Mouse (Mus musculus) cerebellum, adult 8-10 months (tissue): ENCODE data around the gene Rptor.

Source experiments
- DNase-seq: peaks from one replicate; pipeline ENCODE4 v3.0.0; 2022

Gene Rptor

DNA sequence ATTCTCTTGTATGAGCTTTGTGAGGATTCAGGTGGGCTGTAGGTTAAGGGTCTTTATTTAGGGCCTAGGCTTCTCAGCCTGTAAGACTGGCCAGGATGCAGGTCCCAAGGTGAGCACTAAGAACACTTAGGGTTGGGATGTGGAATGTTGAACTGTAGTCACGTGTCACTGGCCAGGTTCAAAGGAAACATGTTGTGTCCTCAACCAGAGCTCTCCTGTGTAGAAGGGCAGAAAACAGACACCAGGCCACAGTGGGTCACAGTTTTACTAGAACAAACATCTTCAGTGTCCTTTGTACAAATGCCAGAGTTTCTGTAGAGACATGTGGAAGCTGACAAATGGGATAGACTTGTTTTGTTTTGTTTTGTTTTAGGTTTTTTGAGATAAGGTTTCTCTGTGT lies 138.7 kb downstream of the Rptor start:
- DNase-seq: no peak

DNA sequence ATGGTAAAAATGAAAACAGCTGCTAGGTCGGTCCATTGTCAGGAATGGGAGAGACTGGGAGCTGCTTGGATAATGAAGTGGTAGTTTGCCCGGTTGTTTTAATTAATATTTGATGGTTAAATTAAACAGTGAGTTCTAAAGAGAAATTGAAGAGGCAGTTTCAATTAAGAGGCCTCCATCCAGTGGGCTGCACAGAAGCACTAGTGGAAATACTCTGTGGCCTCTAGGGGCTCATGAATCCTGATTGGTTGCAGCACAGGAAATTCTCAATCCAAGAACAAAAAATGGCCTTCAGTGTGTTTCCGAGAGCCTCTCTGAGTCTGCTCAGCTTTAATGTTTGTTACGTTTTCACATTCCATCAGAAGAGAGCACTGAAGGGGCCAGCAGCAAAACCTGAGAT lies 141.7 kb downstream of the Rptor start:
- no peak for DNase-seq

DNA sequence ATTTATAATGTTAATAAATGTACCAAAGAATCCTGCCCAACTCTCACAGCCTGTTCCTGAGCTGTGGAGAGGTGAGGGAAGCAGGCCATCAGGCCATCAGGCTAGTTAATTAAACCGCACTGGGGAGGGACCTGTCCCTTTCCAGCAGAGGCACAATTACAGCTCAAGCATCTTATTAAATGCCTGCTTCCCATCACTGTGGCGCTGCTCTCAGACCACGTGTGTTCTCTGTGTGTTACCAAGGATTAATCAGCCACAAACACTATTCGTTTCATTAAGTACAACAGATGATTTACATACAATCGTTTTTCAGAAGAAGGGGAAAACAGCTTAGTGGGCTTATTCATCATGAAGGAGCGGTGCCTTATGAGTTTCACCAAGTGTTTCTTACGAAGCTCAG lies 142.6 kb downstream of the Rptor start:
- no peak for DNase-seq

DNA sequence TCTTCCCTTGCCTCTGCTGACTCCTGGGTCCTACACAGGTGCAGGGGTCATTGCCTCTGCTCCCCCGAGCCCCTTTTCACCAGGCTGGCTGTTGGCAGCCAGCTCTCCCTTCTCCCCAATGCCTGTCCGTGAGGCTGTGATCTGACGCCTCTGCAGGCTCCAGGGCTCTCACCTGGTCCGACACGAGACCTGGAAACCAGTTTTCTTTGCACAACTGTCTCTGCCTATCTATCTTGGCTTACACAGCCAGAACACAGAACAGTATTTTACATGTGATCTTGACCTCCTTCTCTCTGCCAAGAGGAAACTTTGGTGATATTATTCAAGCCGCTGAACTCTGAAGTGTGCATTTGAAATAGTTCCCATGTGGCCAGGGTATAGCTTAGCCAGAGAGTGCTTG lies 151.8 kb downstream of the Rptor start:
- DNase-seq: no peak

DNA sequence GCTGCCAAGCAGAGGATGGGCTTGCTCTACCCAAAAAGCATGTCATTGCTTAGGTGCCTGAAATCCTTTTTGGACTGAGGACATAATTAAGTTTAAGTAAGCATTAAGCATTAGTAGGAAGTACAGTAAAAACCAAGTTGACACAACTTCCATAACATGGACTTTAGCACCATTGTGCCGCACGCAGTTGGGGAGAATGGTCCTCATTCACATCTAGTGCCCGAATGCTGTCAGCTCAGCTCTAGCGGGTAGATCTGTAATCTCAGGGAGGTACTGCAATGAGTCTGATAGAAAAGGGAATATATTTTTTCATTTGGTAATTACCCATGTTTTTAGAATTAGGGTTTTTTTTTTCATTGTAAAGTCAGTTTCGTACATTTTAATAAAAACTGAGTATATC lies 155.5 kb downstream of the Rptor start:
- no peak for DNase-seq

DNA sequence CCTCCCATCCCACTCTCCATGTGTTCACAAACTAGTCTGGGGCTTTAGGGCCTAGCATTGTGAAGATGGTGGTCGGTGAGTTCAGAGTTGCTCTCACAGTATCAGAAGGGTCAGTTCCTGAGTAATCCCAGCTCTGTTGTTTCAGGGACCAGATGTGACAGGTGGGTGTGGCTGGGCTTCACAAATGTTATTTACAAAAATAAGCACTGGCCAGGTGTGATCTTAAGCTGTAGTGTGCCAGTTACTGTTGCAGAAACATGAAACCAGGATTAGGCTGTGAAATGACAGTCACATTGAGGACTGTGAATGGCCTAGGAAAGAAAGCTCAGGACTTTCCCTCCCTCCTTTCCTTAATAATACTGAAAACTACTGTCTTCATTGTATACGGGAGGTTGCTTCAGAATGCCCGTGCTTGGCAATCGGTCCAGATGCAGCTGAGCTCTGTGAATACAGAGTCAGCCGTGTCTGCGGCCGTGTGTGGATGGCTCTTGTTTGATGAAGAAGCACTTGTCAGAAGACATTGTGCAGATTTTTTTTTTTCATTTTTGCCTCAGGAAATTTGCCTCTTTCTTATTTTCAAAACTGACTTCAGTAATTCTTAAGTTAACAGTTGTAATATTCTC lies 156.1 kb downstream of the Rptor start:
- DNase-seq: no peak

DNA sequence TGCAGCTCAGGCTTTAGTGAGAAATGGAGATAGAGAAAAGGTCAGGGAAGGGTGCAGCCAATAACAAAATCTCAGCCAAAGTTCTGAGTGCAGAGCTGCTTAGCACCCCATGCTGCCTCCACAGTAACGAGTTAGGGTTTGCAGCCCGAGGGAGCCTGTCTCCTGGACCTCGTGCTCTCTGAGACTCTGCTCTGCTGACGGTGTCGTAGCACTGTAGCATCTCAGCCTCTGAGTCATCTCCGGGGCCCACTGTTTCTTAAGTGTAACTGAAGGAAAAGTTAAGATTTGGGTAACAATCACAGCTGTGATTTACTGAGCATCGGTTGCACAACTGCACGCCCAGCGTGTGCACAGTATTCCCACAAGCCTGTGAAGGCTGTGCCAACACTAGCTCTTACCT lies 160.2 kb downstream of the Rptor start:
- DNase-seq: no peak

DNA sequence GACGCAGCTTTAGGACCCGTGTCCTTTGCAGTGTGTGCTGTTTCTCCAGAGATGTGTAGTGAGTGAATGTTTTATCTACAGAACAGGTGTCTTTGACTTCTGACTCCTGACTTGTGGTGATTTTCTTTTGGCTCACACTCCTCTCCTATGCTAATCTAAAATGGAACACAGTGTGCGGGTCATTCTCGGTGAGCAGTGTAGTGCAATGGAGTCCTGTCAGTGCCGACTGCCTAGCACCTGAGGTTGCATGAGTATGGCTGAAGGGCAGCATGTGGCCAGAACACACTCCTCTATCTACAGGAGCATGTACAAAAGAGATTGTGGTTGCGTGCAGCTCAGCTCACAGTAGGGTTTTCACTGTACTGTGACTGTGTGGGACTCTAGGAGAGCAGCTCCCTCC lies 163.3 kb downstream of the Rptor start:
- DNase-seq: no peak

DNA sequence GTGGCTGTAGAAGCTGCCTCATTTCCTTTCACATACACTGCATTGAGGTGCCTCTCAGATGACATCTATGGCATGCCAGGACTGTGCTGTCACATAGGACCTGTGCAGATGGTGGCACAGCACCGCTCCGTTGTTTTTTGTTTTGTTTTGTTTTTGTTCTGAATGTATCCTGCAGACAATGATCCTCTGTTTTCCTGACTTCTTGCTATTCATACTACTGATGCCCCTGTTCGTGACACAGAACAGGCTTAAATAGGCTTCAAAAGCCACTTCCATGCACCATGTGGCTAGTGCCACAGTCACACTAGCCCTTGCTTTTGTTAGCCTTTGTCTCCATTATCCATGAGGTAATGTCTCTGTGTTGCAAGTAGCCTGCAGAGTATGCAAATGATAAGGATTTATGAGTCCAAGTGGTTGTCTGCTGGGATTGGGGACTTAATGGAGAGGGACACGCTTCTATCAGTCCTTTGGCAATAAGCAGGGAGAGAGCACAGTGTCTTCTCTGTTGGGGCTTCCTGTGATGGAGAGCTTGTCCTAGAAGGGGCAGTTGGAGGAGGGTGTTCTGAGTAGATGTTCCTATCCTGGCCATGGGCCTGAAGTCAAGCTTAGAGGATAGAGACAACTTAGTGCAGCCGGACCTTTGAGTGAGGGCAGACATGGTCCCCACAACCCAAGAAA lies 164.2 kb downstream of the Rptor start:
- peak; percentile 58 for DNase-seq

DNA sequence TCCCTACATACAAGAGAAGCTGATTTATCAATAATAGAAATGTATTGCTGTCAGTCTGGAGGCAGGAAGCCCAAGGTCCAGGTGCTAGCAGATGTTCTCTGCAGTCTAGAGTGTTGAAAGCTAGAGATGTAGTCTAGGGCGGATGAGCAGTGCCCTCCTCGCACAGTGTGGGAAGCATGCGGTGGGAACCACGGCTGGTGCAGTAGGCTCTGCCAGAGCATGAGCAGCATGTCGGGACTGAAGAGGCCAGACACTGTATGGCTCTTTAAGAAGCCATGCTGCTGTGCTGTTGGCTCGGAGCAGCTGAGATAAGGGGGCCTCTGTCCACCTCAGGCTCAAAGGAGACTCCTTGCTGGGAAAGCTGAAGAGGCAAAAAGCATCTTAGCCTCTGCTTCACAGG lies 164.8 kb downstream of the Rptor start:
- DNase-seq: no peak

DNA sequence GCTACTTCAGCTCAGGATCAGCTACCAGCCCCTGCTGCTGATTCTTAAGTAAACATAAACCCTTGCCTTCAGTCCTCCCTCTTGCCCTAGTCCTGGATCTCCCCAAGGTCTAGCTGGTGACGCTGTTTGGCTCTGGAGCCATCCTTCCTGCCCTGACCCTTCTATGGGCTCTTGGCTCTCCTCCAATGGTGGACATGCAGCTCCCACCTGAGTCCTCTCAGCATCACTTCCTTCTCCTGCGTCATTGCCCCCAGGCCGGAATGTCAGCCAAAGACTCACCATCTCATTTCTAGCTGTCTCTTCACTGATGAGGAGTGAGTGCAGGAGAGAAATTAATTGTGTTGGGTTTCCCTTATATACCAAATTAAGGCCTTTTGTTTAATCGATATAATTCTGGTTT lies 165.8 kb downstream of the Rptor start:
- DNase-seq: no peak

DNA sequence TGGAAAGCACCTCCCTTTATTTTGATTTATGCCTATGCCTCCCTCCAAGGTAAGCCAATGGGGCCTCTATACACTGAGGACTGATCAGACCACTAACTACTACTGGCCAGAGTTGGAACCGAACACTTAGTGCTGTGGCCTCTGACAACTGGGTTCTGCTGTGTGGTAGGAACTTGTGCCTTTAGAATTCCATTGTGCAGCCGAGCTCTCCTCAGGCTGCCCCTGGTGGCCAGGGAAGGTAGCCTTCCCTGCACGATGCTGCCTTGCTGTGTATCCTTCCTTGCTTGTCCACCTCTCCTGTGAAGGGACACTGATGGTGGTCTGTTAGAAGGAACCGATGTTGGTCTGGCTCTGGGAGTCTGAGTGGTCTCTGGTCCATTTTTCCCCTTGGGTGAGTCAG lies 167.0 kb downstream of the Rptor start:
- DNase-seq: no peak

DNA sequence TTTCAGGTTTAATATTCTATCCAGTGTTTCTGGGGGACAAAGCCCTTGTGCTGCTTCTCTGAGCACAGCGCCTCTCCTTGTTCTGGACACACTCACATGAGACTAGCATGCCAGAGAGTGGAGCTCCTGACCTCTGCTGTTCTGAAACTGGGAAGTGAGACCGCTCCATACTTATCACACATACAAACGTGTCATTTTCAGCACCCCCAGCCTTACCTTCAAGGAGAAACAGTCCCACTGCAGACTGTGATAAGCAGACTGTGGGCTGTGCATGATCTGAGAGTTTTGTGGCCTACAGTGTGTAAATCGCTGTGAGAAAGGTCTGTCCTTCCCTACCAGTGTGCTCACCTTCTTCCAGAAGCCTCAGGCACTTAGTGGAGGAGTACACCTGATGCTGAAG lies 168.3 kb downstream of the Rptor start:
- no peak for DNase-seq

DNA sequence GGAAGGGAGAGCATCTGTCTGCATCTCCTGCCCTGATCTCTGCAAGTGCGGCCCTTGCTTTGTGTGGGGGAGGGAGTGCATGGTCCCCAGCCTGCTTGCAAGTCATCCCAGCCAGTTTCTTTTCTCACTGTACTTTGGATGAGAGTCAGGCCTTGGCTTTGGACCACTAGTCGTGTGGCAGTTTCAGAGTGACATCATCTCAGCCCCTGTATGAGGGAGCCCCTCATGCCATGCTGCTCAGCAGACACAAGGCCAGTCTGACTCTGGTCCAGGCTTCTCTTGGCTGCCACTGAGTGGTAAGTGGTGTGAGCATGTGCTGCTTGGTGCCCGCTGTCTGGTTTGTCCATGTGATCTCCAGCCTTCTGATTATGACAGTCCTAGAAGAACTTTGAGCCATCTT lies 170.2 kb downstream of the Rptor start:
- peak; percentile 40 for DNase-seq

DNA sequence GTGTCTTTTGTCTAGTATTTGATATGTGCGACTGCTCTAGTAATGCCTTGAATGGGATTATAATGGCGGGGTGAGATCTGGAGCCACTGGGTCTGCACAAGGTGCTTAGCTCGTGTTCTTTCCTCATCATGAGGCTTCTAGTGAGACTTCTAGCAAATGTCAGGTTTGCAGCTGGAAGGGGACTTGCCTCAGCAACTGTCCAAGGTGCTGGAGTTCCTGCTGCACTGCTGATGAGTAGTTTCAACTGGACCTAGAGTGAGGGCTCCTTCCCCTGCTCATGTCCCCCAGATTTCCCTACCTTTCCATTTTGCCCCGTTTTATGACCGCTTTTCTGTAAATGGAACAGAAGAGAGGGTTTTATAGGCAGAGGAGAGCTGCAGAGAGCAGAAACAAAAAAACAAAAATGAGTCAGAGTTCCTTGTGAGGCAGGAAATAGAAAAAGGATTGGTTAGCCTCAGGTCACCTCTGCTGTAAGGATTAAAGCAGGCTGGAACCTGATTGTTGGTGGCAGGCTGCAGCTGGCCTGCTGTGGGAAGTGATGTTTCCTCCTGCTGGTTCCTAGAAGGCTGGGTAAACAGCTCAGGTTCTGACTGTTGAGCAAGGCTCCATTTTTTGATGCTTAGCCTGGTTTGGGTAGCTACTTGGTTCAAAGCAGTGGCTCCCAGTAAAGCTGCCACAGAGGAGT lies 172.5 kb downstream of the Rptor start:
- DNase-seq: no peak

DNA sequence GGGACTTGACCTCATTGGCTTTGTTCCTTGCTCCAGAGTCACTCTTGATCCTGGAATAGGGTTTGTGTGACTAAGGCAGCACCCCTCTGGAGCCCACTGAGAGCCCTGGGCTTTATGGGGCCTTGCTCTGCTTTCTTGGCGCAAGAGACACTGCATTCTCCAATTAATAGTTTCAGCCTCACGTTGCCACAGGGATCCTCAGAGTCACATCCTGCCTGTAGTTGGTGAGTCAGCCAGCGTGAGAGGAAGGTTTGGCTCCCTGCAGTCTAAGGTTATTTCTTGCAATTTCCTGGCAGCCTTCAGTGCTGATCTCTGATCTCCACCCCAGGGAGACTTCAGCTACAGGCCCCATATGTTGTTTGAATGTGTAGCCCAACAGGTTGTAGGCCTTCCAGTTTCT lies 174.5 kb downstream of the Rptor start:
- DNase-seq: peak; percentile 43

DNA sequence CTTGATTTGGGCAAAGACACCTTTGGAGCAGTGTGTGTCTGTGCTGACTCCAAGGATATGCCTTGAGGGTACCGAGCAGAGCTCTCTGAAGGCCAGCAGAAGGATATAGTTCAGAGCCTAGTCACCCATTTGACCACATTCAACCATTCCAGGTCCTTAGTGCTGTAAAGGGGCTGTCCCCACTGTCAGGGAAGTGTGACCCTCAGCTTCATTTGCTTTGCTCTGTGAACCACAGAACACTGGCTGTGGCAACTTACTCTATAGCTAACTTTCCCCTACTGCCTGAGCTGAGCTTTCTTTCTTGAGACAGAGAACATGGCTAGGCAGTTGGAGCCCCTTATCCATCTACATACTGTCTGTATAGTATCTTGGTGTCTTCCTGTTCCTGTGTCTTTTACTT lies 175.2 kb downstream of the Rptor start:
- no peak for DNase-seq

DNA sequence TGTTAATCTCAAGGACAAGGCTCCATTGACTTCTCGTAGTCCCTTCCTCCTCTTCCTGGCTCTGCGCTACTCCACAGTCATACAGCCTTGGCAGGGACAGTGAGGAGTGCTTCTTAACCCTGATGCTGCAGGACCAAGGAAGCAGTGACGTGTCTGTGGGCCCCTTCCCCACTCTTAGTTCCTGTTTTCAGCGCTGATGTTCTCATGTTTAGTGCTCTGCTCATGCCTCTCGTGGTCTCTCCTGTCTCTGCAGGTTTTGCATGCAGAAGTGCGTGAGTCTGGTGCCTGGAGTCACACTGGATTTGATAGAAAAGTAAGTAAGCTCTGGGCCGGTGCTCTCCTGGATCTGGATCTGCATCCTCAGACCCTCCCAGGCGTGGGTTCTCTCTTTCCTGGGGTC lies 177.6 kb downstream of the Rptor start:
- DNase-seq: no peak

DNA sequence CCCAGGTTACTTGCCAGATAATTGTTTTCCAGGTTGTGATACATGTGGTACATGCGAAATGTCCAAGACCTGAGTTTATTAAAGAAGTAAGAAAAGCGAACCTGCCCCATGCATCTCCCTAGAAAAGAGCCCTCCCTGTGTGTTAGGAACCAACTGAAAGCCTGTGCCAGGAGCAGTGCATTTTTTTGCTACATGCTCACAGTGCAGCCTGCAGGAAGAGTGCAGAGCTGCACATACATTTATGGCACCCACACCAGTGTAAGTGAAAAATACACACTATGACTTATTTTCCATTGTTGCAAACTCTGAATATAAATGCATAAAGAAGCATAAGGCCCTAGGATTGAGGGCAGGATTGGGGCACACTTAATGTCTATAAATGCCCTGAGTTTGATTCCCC lies 178.5 kb downstream of the Rptor start:
- no peak for DNase-seq

DNA sequence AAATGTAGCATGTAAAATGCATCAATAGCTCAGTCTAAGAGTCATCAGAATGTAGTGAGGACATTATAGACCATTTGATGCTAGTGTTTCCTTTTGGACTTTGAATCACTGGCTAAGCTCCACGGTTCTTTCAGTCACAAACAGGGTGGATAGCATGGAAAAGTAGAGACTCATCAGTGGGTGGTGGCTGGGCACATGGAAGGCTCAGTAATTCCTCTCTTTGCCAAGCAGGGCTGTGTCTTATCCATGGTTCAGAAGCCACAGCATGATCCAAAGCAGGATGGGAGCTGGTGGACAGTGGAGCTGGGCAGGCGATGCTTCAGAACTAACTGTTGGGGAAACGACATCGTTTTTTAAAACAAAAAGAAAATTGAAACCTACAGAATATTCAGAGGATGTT lies 179.0 kb downstream of the Rptor start:
- no peak for DNase-seq

DNA sequence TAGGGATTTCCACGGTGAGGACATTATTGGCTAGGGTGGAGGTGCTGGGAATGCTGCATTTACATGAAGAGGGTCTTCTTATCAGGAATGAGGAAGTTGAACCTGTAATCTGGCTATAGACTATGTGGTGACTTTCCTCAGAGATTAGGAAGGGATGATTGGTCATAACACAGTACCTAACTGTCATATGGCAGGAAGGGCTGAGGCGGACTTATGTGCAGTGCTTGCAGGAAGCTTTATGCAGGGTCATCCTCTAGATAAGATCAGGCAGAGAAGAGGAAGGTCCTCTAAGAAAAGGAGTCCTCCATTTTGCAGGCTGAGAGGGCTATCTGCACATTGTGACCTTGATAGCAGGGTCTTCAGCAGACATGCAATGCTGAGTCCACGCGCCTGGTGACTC lies 180.9 kb downstream of the Rptor start:
- DNase-seq: no peak

DNA sequence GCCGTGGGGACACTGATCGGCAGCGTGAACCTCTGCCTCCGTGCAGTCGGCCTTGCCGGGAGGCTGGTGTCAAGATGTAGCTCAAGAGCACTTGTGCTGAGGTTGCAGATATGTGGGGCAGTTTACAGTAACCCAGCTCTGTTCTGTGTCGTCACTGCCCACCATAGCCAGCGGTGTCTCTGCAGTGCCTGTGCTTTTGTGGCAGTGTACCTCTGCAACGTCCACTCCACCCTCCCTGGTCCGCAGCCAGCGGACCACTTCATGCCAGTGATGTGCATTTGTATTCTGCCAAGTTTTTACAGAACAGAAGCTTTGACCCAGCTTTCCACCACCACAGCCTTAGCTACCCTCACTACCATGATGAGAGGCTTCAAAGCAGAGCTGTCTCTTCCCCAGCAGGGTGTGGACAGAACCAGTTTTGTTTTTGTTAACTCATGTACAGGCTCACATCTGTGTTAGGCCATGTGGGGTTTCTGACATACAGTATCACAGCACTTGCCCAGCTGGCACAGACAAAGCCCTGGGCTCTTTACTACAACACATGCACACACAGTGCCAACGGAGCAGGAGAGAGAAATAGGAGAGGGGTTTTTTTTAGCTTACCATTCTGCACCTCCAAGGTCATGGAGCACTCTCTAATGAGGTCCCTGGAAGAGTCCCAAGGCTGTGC lies 182.1 kb downstream of the Rptor start:
- DNase-seq: no peak

DNA sequence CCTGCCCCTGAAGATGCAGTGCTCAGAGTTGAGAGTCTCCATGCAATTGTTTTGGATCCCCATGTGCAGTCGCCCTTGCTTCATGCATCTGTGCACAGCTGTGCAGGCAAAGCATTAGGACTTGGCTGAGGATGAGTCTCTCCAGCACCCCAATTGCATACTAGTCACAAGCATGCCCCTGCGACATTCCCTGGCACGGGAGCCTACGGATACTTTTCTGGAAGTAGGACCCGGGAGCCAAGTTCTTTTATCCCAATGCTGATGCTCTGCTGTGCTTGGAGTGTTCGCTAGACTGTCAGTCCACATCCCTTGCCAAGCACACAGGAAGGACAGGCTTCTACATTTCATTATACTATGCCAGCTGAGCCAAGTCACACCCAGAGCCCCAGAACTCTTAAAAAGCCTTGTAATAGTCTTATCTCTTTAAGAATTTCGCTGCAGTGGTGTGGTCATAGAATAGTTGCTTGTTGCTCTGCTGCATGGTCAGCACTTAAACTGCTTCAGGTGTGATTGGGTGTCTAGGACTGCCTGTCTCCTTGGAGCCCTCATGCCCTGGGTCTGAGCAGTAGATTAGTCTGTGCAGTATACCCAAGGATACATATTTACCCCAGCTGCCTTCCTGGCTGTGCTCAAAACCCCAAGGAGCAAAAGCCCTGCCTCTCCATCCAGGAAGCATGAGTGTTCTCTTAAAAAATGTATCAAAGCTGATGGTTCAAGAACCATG lies 183.1 kb downstream of the Rptor start:
- no peak for DNase-seq
